Mouse (Mus musculus): ENCODE data around the gene Kank1. TPM values are rescaled to one million over a fixed set of nuclear protein-coding genes. Genes with fewer than 3 reads are reported as not detected.
A peak's percentile ranks its signal among the peaks of the same experiment; 100 is the strongest.

The Kank1 gene
- polyA plus RNA-seq, 1 experiment = not detected

- peaks cover 6% of the 10 kb centered on the region for H3K4me1 ChIP-seq (ENCODE audit: control insufficient read depth, insufficient read depth, low read length)
- 44% methylated on average over 14 of the region's 14 CpGs for WGBS
- H3K27ac ChIP-seq (ENCODE audit: insufficient read depth, low read depth, low read length) = no peak overlapping the region
- no peak for TF ChIP-seq CTCF (IDR thresholded peaks at IDR 0.05; ENCODE audit: insufficient read depth, low read depth, low read length)
- no peak overlapping the region for H3K4me3 ChIP-seq (ENCODE audit: insufficient read depth, low read depth, low read length)
Measured at GRCm38 (mm10) chr19:25315458-25315889, 78.7 kb downstream of the Kank1 start.

- Histone ChIP-seq H3K27ac (ENCODE audit: insufficient read depth, low read depth, low read length) (no peak overlapping the region), H3K4me3 (ENCODE audit: insufficient read depth, low read depth, low read length) (no peak overlapping the region), H3K4me1 (ENCODE audit: control insufficient read depth, insufficient read depth, low read length) (peaks cover 6% of the 10 kb centered on the region)
- TF ChIP-seq CTCF (IDR thresholded peaks at IDR 0.05; ENCODE audit: insufficient read depth, low read depth, low read length) = no peak
- no peak for TF ChIP-seq POLR2A (IDR thresholded peaks at IDR 0.05; ENCODE audit: insufficient read depth, low read depth, low read length)
- WGBS = 95% methylated on average over 5 of the region's 5 CpGs
Measured at GRCm38 (mm10) chr19:25315993-25316392, 79.2 kb downstream of the Kank1 start.

- no peak for TF ChIP-seq POLR2A (IDR thresholded peaks at IDR 0.05; ENCODE audit: insufficient read depth, low read depth, low read length)
- TF ChIP-seq CTCF (IDR thresholded peaks at IDR 0.05; ENCODE audit: insufficient read depth, low read depth, low read length) = no peak
- 81% methylated on average over 7 of the region's 7 CpGs for WGBS
- H3K4me3 ChIP-seq (ENCODE audit: insufficient read depth, low read depth, low read length) = no peak overlapping the region
- peaks cover 4% of the 10 kb centered on the region for H3K4me1 ChIP-seq (ENCODE audit: control insufficient read depth, insufficient read depth, low read length)
- H3K27ac ChIP-seq (ENCODE audit: insufficient read depth, low read depth, low read length) = no peak overlapping the region
Measured at GRCm38 (mm10) chr19:25324265-25324664, 87.5 kb downstream of the Kank1 start.

- Histone ChIP-seq H3K4me3 (ENCODE audit: insufficient read depth, low read depth, low read length) (no peak overlapping the region), H3K4me1 (ENCODE audit: control insufficient read depth, insufficient read depth, low read length) (peaks cover 2% of the 10 kb centered on the region), H3K27ac (ENCODE audit: insufficient read depth, low read depth, low read length) (peak overlapping the region; percentile 66)
- WGBS = 62% methylated on average over 9 of the region's 9 CpGs
- no peak for TF ChIP-seq CTCF (IDR thresholded peaks at IDR 0.05; ENCODE audit: insufficient read depth, low read depth, low read length)
- no peak for TF ChIP-seq POLR2A (IDR thresholded peaks at IDR 0.05; ENCODE audit: insufficient read depth, low read depth, low read length)
Measured at GRCm38 (mm10) chr19:25325113-25326001, 88.6 kb downstream of the Kank1 start.

- Histone ChIP-seq H3K27ac (ENCODE audit: insufficient read depth, low read depth, low read length) (peak overlapping the region; percentile 66), H3K4me3 (ENCODE audit: insufficient read depth, low read depth, low read length) (no peak overlapping the region), H3K4me1 (ENCODE audit: control insufficient read depth, insufficient read depth, low read length) (peaks cover 2% of the 10 kb centered on the region)
- TF ChIP-seq CTCF (IDR thresholded peaks at IDR 0.05; ENCODE audit: insufficient read depth, low read depth, low read length) (no peak), POLR2A (IDR thresholded peaks at IDR 0.05; ENCODE audit: insufficient read depth, low read depth, low read length) (no peak)
- 56% methylated on average over 4 of the region's 4 CpGs for WGBS
Measured at GRCm38 (mm10) chr19:25326002-25326300, 89.2 kb downstream of the Kank1 start.

GRCm38 (mm10) chr19:25327633-25328032 lies 90.9 kb downstream of the Kank1 start:
- TF ChIP-seq CTCF (IDR thresholded peaks at IDR 0.05; ENCODE audit: insufficient read depth, low read depth, low read length) (no peak), POLR2A (IDR thresholded peaks at IDR 0.05; ENCODE audit: insufficient read depth, low read depth, low read length) (no peak)
- peaks cover 2% of the 10 kb centered on the region for H3K4me1 ChIP-seq (ENCODE audit: control insufficient read depth, insufficient read depth, low read length)
- WGBS = 76% methylated on average over 6 of the region's 6 CpGs
- H3K27ac ChIP-seq (ENCODE audit: insufficient read depth, low read depth, low read length) = no peak overlapping the region
- H3K4me3 ChIP-seq (ENCODE audit: insufficient read depth, low read depth, low read length) = no peak overlapping the region

GRCm38 (mm10) chr19:25334360-25334759 lies 97.6 kb downstream of the Kank1 start:
- TF ChIP-seq POLR2A (IDR thresholded peaks at IDR 0.05; ENCODE audit: insufficient read depth, low read depth, low read length) (no peak), CTCF (IDR thresholded peaks at IDR 0.05; ENCODE audit: insufficient read depth, low read depth, low read length) (no peak)
- 68% methylated on average over 3 of the region's 3 CpGs for WGBS
- H3K4me3 ChIP-seq (ENCODE audit: insufficient read depth, low read depth, low read length) = no peak overlapping the region
- no peaks in the 10 kb centered on the region for H3K4me1 ChIP-seq (ENCODE audit: control insufficient read depth, insufficient read depth, low read length)
- H3K27ac ChIP-seq (ENCODE audit: insufficient read depth, low read depth, low read length) = no peak overlapping the region

GRCm38 (mm10) chr19:25336731-25337130 lies 100.0 kb downstream of the Kank1 start:
- H3K27ac ChIP-seq (ENCODE audit: insufficient read depth, low read depth, low read length) = 0 out of 2 replicates have a peak overlapping the region, but pooled peaks have one; percentile 7
- H3K4me1 ChIP-seq (ENCODE audit: control insufficient read depth, insufficient read depth, low read length) = peaks cover 2% of the 10 kb centered on the region; the same call in 1 of the 2 replicates
- TF ChIP-seq CTCF (IDR thresholded peaks at IDR 0.05; ENCODE audit: insufficient read depth, low read depth, low read length) = no peak
- no peak for TF ChIP-seq POLR2A (IDR thresholded peaks at IDR 0.05; ENCODE audit: insufficient read depth, low read depth, low read length)
- H3K4me3 ChIP-seq (ENCODE audit: insufficient read depth, low read depth, low read length) = no peak overlapping the region
- 90% methylated on average over 8 of the region's 8 CpGs for WGBS

All from olfactory bulb, adult 2 months (tissue).